Mouse (Mus musculus): Measurements from ENCODE around the gene Fggy. TPM values are rescaled to one million over a fixed set of nuclear protein-coding genes. Genes with fewer than 3 reads are reported as not detected.

Gene Fggy
- polyA plus RNA-seq, 1 experiment = 2.7 TPM

GRCm38 (mm10) chr4:95686775-95687174 is 129.5 kb downstream of the Fggy start:
- H3K27me3 ChIP-seq (ENCODE audit: control insufficient read depth, insufficient read depth, low read length) = no peaks in the 10 kb centered on the region
- 70% methylated on average over 2 of the region's 2 CpGs for WGBS
- H3K27ac ChIP-seq (ENCODE audit: insufficient read depth, low read length) = no peak overlapping the region
- DNase-seq (ENCODE audit: low read depth in 1 of 2, low spot score in 2 of 2) = no peak
- no peak for TF ChIP-seq POLR2A (IDR thresholded peaks at IDR 0.05; ENCODE audit: low read depth, low read length)
- TF ChIP-seq CTCF (IDR thresholded peaks at IDR 0.05; ENCODE audit: extremely low read depth, insufficient read depth, insufficient read length, insufficient replicate concordance) = no peak
- no peaks in the 10 kb centered on the region for H3K4me1 ChIP-seq (ENCODE audit: control insufficient read depth, insufficient read depth, insufficient read length)
- no peaks in the 10 kb centered on the region for H3K36me3 ChIP-seq (ENCODE audit: control insufficient read depth, insufficient read depth, low read length)
- no peak overlapping the region for H3K4me3 ChIP-seq (ENCODE audit: extremely low read depth, insufficient read depth, insufficient read length)

GRCm38 (mm10) chr4:95687350-95687749 is 130.0 kb downstream of the Fggy start:
- Histone ChIP-seq H3K36me3 (ENCODE audit: control insufficient read depth, insufficient read depth, low read length) (no peaks in the 10 kb centered on the region), H3K27me3 (ENCODE audit: control insufficient read depth, insufficient read depth, low read length) (no peaks in the 10 kb centered on the region), H3K27ac (ENCODE audit: insufficient read depth, low read length) (no peak overlapping the region), H3K4me1 (ENCODE audit: control insufficient read depth, insufficient read depth, insufficient read length) (no peaks in the 10 kb centered on the region), H3K4me3 (ENCODE audit: extremely low read depth, insufficient read depth, insufficient read length) (no peak overlapping the region)
- TF ChIP-seq POLR2A (IDR thresholded peaks at IDR 0.05; ENCODE audit: low read depth, low read length) (no peak), CTCF (IDR thresholded peaks at IDR 0.05; ENCODE audit: extremely low read depth, insufficient read depth, insufficient read length, insufficient replicate concordance) (no peak)
- no peak for DNase-seq (ENCODE audit: low read depth in 1 of 2, low spot score in 2 of 2)
- WGBS = 92% methylated on average over 5 of the region's 5 CpGs

- TF ChIP-seq CTCF (IDR thresholded peaks at IDR 0.05; ENCODE audit: extremely low read depth, insufficient read depth, insufficient read length, insufficient replicate concordance) (no peak), POLR2A (IDR thresholded peaks at IDR 0.05; ENCODE audit: low read depth, low read length) (no peak)
- no peak for DNase-seq (ENCODE audit: low read depth in 1 of 2, low spot score in 2 of 2)
- Histone ChIP-seq H3K4me1 (ENCODE audit: control insufficient read depth, insufficient read depth, insufficient read length) (no peaks in the 10 kb centered on the region), H3K27me3 (ENCODE audit: control insufficient read depth, insufficient read depth, low read length) (no peaks in the 10 kb centered on the region), H3K36me3 (ENCODE audit: control insufficient read depth, insufficient read depth, low read length) (no peaks in the 10 kb centered on the region), H3K4me3 (ENCODE audit: extremely low read depth, insufficient read depth, insufficient read length) (no peak overlapping the region), H3K27ac (ENCODE audit: insufficient read depth, low read length) (no peak overlapping the region)
- 63% methylated on average over 4 of the region's 4 CpGs for WGBS
Measured at GRCm38 (mm10) chr4:95688159-95688558, 130.9 kb downstream of the Fggy start.

GRCm38 (mm10) chr4:95700366-95700765 is 143.1 kb downstream of the Fggy start:
- H3K27ac ChIP-seq (ENCODE audit: insufficient read depth, low read length) = no peak overlapping the region
- 93% methylated on average over 2 of the region's 2 CpGs for WGBS
- no peaks in the 10 kb centered on the region for H3K36me3 ChIP-seq (ENCODE audit: control insufficient read depth, insufficient read depth, low read length)
- DNase-seq (ENCODE audit: low read depth in 1 of 2, low spot score in 2 of 2) = no peak
- H3K4me1 ChIP-seq (ENCODE audit: control insufficient read depth, insufficient read depth, insufficient read length) = no peaks in the 10 kb centered on the region
- no peaks in the 10 kb centered on the region for H3K27me3 ChIP-seq (ENCODE audit: control insufficient read depth, insufficient read depth, low read length)
- TF ChIP-seq POLR2A (IDR thresholded peaks at IDR 0.05; ENCODE audit: low read depth, low read length) (no peak), CTCF (IDR thresholded peaks at IDR 0.05; ENCODE audit: extremely low read depth, insufficient read depth, insufficient read length, insufficient replicate concordance) (no peak)
- H3K4me3 ChIP-seq (ENCODE audit: extremely low read depth, insufficient read depth, insufficient read length) = no peak overlapping the region

- DNase-seq (ENCODE audit: low read depth in 1 of 2, low spot score in 2 of 2) = no peak
- H3K4me3 ChIP-seq (ENCODE audit: extremely low read depth, insufficient read depth, insufficient read length) = no peak overlapping the region
- WGBS = 86% methylated on average over 5 of the region's 5 CpGs
- no peaks in the 10 kb centered on the region for H3K27me3 ChIP-seq (ENCODE audit: control insufficient read depth, insufficient read depth, low read length)
- H3K4me1 ChIP-seq (ENCODE audit: control insufficient read depth, insufficient read depth, insufficient read length) = no peaks in the 10 kb centered on the region
- no peak overlapping the region for H3K27ac ChIP-seq (ENCODE audit: insufficient read depth, low read length)
- no peak for TF ChIP-seq CTCF (IDR thresholded peaks at IDR 0.05; ENCODE audit: extremely low read depth, insufficient read depth, insufficient read length, insufficient replicate concordance)
- TF ChIP-seq POLR2A (IDR thresholded peaks at IDR 0.05; ENCODE audit: low read depth, low read length) = no peak
- no peaks in the 10 kb centered on the region for H3K36me3 ChIP-seq (ENCODE audit: control insufficient read depth, insufficient read depth, low read length)
Measured at GRCm38 (mm10) chr4:95707941-95708897, 150.9 kb downstream of the Fggy start.

GRCm38 (mm10) chr4:95709750-95710149 is 152.4 kb downstream of the Fggy start:
- DNase-seq (ENCODE audit: low read depth in 1 of 2, low spot score in 2 of 2) = no peak
- no peak overlapping the region for H3K27ac ChIP-seq (ENCODE audit: insufficient read depth, low read length)
- TF ChIP-seq CTCF (IDR thresholded peaks at IDR 0.05; ENCODE audit: extremely low read depth, insufficient read depth, insufficient read length, insufficient replicate concordance) (no peak), POLR2A (IDR thresholded peaks at IDR 0.05; ENCODE audit: low read depth, low read length) (no peak)

GRCm38 (mm10) chr4:95712802-95713201 is 155.5 kb downstream of the Fggy start:
- DNase-seq (ENCODE audit: low read depth in 1 of 2, low spot score in 2 of 2) = no peak
- 92% methylated on average over 1 of the region's 1 CpGs for WGBS

More at GRCm38 (mm10) chr4:95709750-95710149, 152.4 kb downstream of the Fggy start:
- Histone ChIP-seq H3K36me3 (ENCODE audit: control insufficient read depth, insufficient read depth, low read length) (no peaks in the 10 kb centered on the region), H3K4me3 (ENCODE audit: extremely low read depth, insufficient read depth, insufficient read length) (no peak overlapping the region), H3K27me3 (ENCODE audit: control insufficient read depth, insufficient read depth, low read length) (no peaks in the 10 kb centered on the region), H3K4me1 (ENCODE audit: control insufficient read depth, insufficient read depth, insufficient read length) (no peaks in the 10 kb centered on the region)
- 64% methylated on average over 1 of the region's 1 CpGs for WGBS

More at GRCm38 (mm10) chr4:95712802-95713201, 155.5 kb downstream of the Fggy start:
- Histone ChIP-seq H3K27me3 (ENCODE audit: control insufficient read depth, insufficient read depth, low read length) (no peaks in the 10 kb centered on the region), H3K4me1 (ENCODE audit: control insufficient read depth, insufficient read depth, insufficient read length) (no peaks in the 10 kb centered on the region), H3K4me3 (ENCODE audit: extremely low read depth, insufficient read depth, insufficient read length) (no peak overlapping the region), H3K27ac (ENCODE audit: insufficient read depth, low read length) (no peak overlapping the region), H3K36me3 (ENCODE audit: control insufficient read depth, insufficient read depth, low read length) (no peaks in the 10 kb centered on the region)
- TF ChIP-seq CTCF (IDR thresholded peaks at IDR 0.05; ENCODE audit: extremely low read depth, insufficient read depth, insufficient read length, insufficient replicate concordance) (no peak), POLR2A (IDR thresholded peaks at IDR 0.05; ENCODE audit: low read depth, low read length) (no peak)
